Mouse (Mus musculus): ENCODE results near the gene Sdk2. TPM values are rescaled to one million over a fixed set of nuclear protein-coding genes. Genes with fewer than 3 reads are reported as not detected.

Gene Sdk2
- total RNA-seq, 1 experiment from 2014 or later, result not detected

DNA sequence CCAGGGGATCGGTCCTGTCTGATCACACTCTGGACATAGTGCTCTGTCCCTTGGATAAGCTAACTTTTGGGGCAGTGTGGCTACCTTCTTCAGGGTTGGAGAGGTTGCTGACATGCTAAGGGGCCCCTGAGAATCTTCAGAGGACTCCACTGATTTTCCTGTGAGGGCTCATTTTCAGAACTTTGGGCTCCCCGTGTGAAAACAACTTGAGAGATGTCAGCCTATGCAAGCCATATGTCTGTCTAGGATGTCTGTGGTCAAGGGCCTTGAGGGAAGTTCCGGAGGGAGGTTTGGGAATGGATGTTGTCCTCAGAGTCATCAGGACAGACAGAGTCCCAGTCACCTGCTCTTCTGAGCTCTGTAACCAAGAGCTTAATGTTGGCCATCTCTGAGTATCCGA lies 280.5 kb downstream of the Sdk2 start:
- ATAC-seq (ENCODE audit: extremely low read depth, insufficient number of reproducible peaks, low FRiP score, poor library complexity, severe bottlenecking), result no peak

- ATAC-seq (ENCODE audit: extremely low read depth, insufficient number of reproducible peaks, low FRiP score, poor library complexity, severe bottlenecking), result no peak
Observed at GRCm38 (mm10) chr11:113785406-113786171, 281.3 kb downstream of the Sdk2 start.

- no peak for ATAC-seq (ENCODE audit: extremely low read depth, insufficient number of reproducible peaks, low FRiP score, poor library complexity, severe bottlenecking)
Observed at GRCm38 (mm10) chr11:113784656-113785396, 282.0 kb downstream of the Sdk2 start.

DNA sequence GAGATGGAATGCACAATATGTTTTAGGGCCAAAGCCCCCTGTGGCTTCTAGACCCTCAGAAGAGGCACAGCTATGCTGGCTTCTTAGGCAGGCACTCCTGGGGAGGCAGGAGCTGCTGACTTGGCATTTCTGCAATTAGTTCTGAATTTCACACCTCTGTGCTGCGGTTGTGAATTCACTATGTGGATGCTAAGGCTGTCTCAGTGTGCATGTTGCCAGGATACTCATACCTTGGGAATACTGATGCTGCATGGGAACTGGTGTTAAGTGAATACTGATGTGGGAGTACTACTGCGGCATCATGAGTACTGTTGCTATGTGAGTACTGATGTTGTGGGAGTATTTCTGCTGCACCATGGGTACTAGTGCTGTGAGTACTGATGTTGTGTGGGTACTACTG lies 284.4 kb downstream of the Sdk2 start:
- ATAC-seq (ENCODE audit: extremely low read depth, insufficient number of reproducible peaks, low FRiP score, poor library complexity, severe bottlenecking), result no peak

GRCm38 (mm10) chr11:113782006-113782405 lies 284.8 kb downstream of the Sdk2 start:
- ATAC-seq (ENCODE audit: extremely low read depth, insufficient number of reproducible peaks, low FRiP score, poor library complexity, severe bottlenecking), result no peak

DNA sequence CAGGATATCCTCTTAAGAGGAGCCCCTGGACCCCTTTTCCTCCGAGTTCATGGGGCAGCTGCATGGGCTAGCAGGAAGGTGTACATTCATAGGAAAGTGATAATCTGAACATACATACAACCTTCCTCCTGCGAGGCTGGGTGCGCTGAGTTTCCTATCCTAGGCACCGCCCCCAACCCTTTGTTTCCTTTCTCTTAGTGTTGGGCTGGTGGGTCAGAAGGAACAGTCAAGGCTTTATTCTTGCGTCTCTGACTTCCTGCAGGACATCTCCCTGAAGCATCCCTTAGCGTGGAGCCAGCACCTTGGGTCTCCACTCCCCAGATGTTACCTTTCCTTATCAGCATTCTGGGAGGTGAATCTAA lies 287.2 kb downstream of the Sdk2 start:
- no peak for ATAC-seq (ENCODE audit: extremely low read depth, insufficient number of reproducible peaks, low FRiP score, poor library complexity, severe bottlenecking)

GRCm38 (mm10) chr11:113778733-113779679 lies 287.8 kb downstream of the Sdk2 start:
- no peak for ATAC-seq (ENCODE audit: extremely low read depth, insufficient number of reproducible peaks, low FRiP score, poor library complexity, severe bottlenecking)

GRCm38 (mm10) chr11:113777878-113778464 lies 288.9 kb downstream of the Sdk2 start:
- no peak for ATAC-seq (ENCODE audit: extremely low read depth, insufficient number of reproducible peaks, low FRiP score, poor library complexity, severe bottlenecking)

DNA sequence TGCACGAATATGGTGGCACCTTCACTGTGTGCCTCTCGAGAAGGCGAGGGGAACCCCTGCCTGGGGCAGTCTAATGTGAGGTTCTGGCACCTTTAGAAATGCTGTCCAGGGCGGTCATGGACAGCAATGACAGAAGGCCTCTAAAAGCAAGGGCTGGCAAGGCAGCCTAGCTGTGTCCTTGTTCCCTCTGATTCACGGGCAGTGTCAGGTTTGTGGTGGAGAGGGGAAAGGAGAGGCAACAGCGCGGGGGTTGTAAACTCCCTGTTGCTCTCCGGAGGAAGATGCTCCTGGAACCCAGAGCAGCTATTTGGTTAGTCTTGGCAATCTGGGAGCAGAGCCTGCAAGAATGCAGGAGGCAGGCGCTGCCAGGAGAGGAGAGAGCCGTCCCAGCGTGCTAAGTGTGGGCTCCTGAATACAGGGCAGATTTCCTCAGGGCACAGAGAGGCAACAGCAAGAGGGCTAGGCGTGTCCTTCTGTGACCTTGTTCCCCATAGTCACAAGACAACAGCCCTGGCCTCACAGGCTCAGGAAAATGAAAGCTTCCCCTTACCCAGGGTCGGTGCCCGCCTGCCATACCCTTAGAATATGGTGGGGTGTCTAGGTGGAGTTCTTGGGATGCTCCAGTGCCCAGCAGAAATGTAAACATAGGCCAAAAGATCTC lies 289.9 kb downstream of the Sdk2 start:
- 0 out of 2 replicates have a peak, but pooled peaks have one; percentile 18 for ATAC-seq (ENCODE audit: extremely low read depth, insufficient number of reproducible peaks, low FRiP score, poor library complexity, severe bottlenecking)

- ATAC-seq (ENCODE audit: extremely low read depth, insufficient number of reproducible peaks, low FRiP score, poor library complexity, severe bottlenecking), result no peak
Observed at GRCm38 (mm10) chr11:113774773-113775172, 292.1 kb downstream of the Sdk2 start.

DNA sequence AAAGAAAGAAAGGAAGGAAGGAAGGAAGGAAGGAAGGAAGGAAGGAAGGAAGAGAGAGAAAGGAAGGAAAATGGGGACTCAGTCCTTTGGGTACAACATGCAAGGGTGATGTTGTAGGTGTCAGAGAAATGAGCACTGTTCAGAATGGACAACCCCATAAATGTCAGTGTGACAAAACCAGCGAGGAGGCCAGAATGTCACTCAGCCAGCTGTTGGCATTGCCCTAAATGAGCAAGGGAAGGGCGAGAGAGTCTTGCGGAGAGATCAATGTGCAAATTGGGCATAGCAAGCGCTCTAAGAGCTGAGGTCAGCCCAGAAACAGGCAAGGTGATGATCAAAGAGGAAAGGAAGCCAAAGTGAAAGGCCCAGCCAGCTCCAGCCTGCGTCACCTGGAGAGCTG lies 293.7 kb downstream of the Sdk2 start:
- ATAC-seq (ENCODE audit: extremely low read depth, insufficient number of reproducible peaks, low FRiP score, poor library complexity, severe bottlenecking), result no peak

DNA sequence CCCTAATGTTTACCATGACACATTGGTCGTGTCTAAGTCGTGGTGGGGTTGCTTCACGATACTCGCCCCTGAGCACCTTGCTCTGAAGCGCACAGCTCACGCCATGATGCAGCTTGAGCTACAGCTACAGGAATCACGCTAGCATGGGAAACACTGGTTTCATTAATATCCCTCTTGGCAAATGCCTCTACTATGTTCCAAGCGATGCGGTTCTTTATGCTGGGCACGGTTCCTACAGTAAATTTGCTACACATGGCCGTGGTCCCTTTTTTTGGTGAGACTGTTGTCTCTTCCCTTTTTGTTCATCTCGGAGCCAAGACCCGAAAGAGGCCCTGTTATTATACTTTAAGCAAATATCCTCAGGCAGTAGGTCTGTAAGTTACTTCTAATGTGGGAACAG lies 295.7 kb downstream of the Sdk2 start:
- ATAC-seq (ENCODE audit: extremely low read depth, insufficient number of reproducible peaks, low FRiP score, poor library complexity, severe bottlenecking), result no peak

GRCm38 (mm10) chr11:113768356-113768755 lies 298.5 kb downstream of the Sdk2 start:
- ATAC-seq (ENCODE audit: extremely low read depth, insufficient number of reproducible peaks, low FRiP score, poor library complexity, severe bottlenecking), result no peak

- ATAC-seq (ENCODE audit: extremely low read depth, insufficient number of reproducible peaks, low FRiP score, poor library complexity, severe bottlenecking), result no peak
Observed at GRCm38 (mm10) chr11:113767285-113767684, 299.6 kb downstream of the Sdk2 start.

DNA sequence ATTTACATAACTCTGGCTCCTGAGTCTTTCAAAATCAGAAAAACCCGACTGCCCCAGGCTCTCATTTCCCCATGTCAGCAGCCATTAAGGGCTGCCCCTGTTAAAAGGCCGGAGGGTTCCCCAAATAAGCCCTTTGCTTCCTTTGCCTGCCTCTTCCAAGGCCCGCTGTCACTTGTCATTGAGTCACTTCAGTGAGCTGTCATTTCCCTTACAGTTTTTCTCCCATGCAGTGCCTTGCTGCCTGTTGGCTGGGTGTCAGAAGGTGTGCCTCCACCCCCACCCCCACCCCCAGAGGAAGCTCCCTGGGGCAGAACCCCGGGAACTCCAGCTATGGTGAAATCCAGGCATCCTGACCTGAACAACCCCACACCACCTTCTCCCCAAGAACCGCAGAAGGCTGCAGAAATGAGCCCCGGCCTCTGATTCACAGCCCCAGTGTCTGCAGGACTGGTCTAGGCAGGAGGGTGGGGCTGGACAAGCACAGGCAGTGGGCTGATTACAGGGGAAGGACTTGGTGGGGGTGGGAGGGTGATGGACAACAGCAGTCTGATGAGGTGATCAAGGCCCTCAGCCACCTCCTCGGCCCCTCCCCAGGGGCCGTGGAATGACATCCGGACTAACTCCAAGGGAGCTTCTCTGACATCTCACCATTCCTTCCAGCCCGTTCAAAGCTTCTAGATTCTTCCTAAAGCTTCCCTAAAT lies 300.4 kb downstream of the Sdk2 start:
- no peak; the same call in 1 of the 2 replicates for ATAC-seq (ENCODE audit: extremely low read depth, insufficient number of reproducible peaks, low FRiP score, poor library complexity, severe bottlenecking)

DNA sequence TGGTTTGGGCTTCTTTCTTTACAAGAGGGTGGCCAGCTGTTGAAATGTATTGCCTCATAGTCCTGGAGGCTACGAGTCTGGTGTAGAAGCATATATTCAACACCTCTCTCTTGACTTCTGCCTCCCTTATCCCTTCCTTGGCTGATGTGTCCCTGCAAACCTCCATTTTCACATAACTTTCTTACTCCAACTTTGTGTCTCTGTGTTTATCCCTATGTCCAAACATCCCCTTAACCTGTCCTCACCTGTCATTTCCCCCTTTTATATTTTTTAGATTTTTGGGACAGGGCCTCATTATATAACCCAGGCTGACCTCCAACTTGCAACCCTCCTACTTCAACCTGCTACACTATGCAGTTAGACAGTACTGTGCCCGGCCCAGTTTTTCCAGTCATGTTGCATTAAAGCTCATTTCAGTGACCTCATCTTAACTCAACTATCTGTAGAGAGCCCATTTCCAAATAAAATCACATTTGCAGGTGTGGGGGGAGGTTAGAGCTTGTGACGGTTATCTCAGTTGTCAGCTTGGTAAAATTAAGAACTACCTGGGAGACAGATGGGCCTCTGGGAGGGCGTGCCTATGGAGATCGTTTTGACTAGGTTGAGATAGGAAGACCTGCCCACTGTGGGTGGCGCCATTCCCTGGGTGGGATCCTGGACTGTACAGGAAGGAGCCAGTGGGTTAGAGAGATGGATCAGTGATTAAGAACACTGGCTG lies 302.6 kb downstream of the Sdk2 start:
- no peak for ATAC-seq (ENCODE audit: extremely low read depth, insufficient number of reproducible peaks, low FRiP score, poor library complexity, severe bottlenecking)

GRCm38 (mm10) chr11:113763449-113763848 lies 303.4 kb downstream of the Sdk2 start:
- no peak for ATAC-seq (ENCODE audit: extremely low read depth, insufficient number of reproducible peaks, low FRiP score, poor library complexity, severe bottlenecking)

All from neutrophil, adult 5-6 weeks (primary cell).